8 mouse cellular contexts compared by ENCODE assay signal in genomic region chr10:94523711-94524156, GRCm38 (mm10).
DNase-seq lines count a peak whose midpoint lies in the region; ATAC-seq lines count a peak whose summit lies in the region.

No protein-coding gene starts in this region.

- peak overlapping the region; percentile 30 for H3K4me2 ChIP-seq in forebrain, embryonic 14.5 days (ENCODE audit: low read length)

- intact Hi-C loops in heart, postnatal 10 days (cut with DNase I) = loop anchor here (5.0 kb wide), 1 partner anchor 54 kb away; no protein-coding TSS in a partner anchor

- H3K4me1 ChIP-seq in forebrain, embryonic 14.5 days (ENCODE audit: control insufficient read depth, insufficient read depth, low read length) = peaks cover 11% of the 10 kb centered on the region

- ATAC-seq in forebrain, embryonic 14.5 days = peak; percentile 78
- ATAC-seq in monocyte, adult 5-6 weeks (replicated peaks; ENCODE audit: insufficient number of reproducible peaks, low FRiP score, low TSS enrichment, poor library complexity, severe bottlenecking) = no peak

- no peaks in the 10 kb centered on the region for H3K27me3 ChIP-seq in forebrain, embryonic 14.5 days (replicated peaks; ENCODE audit: control insufficient read depth, insufficient read depth, low read length)

- no peaks in the 10 kb centered on the region for H3K9me3 ChIP-seq in forebrain, embryonic 14.5 days (replicated peaks; ENCODE audit: control insufficient read depth, low read length)

- peak; percentile 23 to 39 for DNase-seq in CD8-positive naive resting alpha-beta T cell, adult 2 months (ENCODE audit: low read depth in 2 of 2, low spot score in 2 of 2)
- peak; percentile 63 for DNase-seq in adrenal gland, adult 2 months
- peak; percentile 90 for DNase-seq in forebrain, embryonic 14.5 days (ENCODE audit: low spot score)
- peak; percentile 84 to 85 for DNase-seq in heart, postnatal 10 days
- DNase-seq in layer of hippocampus, adult 18-20 months (ENCODE audit: low spot score in 2 of 2) = peak; percentile 74 to 88
- peak; percentile 74 for DNase-seq in lung, postnatal 14 days
- peak; percentile 69 for DNase-seq in right cerebral cortex, postnatal 36 days (ENCODE audit: low spot score in 2 of 2)

- 6% methylated on average over 18 of the region's 18 CpGs for WGBS in forebrain, embryonic 14.5 days

- H3K27ac ChIP-seq in forebrain, embryonic 14.5 days (ENCODE audit: low read depth, low read length) = peak overlapping the region; percentile 24; the same call in 1 of the 2 replicates

- no peaks in the 10 kb centered on the region for H3K36me3 ChIP-seq in forebrain, embryonic 14.5 days (ENCODE audit: control insufficient read depth, insufficient read depth, low read length)

- peak overlapping the region; percentile 3; the same call in 1 of the 2 replicates for H3K9ac ChIP-seq in forebrain, embryonic 14.5 days (ENCODE audit: low read length)

- H3K4me3 ChIP-seq in forebrain, embryonic 14.5 days (ENCODE audit: low read depth, low read length) = no peak overlapping the region

Comparison
In these comparisons a context has a peak if more than half of its experiments do, and no peak if none do; other contexts are left out.
1. DNase-seq: peak in every context shown above with its lines; median percentile 90 in forebrain, embryonic 14.5 days; 84 in heart, postnatal 10 days; 81 in layer of hippocampus, adult 18-20 months; 74 in lung, postnatal 14 days; 69 in right cerebral cortex, postnatal 36 days; 63 in adrenal gland, adult 2 months; 31 in CD8-positive naive resting alpha-beta T cell, adult 2 months.